Mouse (Mus musculus) stomach, postnatal 0 days (tissue): Measurements from ENCODE around the gene Fam83f.

Experiments used
- CTCF ChIP-seq: IDR thresholded peaks from 2 replicates; pipeline ENCODE4 v1.5.1; 2016; ENCODE audit warnings: antibody characterized with exemption, low read depth, mild to moderate bottlenecking, moderate library complexity
- EP300 ChIP-seq: optimal IDR thresholded peaks from 2 replicates; pipeline ENCODE3; 2016; ENCODE audit warnings: antibody characterized with exemption

GRCm38 (mm10) chr15:80703495-80703894, 31.8 kb downstream of the Fam83f start:
- TF ChIP-seq CTCF (no peak), EP300 (no peak)
